Mouse (Mus musculus): ENCODE data around the gene Ipo9.

Gene Ipo9

DNA sequence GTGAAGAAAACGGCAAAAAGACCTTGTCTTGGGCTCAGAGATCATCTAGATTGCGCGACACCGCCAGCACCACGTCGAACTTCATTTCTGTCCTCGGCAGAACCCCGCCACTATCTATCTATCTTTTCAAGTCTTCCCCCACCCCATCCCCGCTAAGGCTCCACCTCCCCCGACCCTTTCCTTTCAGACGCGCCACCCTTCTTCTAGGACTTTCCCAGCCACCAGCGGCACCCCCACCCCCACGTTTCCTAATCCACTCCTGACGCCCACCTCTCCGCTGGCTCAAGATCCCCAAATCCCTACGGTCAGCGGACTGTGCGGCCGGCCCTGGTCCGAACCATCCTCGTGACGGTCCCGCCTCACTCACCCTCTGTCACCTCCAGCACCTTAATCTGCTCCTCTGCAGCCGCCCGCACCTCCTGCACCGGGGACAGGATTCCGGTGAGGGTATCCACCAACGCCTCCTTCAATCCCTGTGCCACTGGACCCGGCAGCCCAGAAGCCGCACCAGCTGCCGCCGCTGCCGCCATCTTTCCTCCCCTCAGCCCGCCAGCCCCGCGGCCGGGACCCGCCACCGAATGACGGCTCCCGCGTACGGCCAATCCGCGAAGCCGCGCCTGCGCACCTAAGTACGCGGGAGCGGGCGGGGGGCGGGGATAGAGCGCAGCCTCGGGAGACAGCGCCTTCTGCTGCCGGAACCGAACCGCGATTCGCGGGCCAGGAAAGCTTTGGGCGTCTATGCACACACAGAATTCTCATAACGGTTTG is at the start of gene Ipo9:
Gene Ipo9, minus strand, starts transcription at position 599 of the 768 bp plus-strand sequence.
- DNase-seq: peak; percentile 91

DNA sequence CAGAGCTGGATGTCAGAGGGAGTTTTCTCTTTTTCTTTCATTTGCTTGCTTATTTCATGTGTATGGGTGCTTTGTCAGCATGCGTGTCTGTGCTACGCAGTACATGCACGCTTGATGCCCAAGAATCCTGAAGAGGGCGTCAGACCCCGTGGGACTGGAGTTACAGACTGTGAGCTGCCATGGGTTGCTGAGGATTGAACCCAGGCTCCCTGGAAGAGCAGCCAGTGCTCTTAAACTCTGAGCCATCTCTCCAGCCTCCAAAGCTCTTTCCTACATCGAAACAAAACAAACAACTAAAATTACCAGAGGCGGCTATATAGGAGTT is 45.2 kb upstream of the Ipo9 start:
- no peak for DNase-seq

DNA sequence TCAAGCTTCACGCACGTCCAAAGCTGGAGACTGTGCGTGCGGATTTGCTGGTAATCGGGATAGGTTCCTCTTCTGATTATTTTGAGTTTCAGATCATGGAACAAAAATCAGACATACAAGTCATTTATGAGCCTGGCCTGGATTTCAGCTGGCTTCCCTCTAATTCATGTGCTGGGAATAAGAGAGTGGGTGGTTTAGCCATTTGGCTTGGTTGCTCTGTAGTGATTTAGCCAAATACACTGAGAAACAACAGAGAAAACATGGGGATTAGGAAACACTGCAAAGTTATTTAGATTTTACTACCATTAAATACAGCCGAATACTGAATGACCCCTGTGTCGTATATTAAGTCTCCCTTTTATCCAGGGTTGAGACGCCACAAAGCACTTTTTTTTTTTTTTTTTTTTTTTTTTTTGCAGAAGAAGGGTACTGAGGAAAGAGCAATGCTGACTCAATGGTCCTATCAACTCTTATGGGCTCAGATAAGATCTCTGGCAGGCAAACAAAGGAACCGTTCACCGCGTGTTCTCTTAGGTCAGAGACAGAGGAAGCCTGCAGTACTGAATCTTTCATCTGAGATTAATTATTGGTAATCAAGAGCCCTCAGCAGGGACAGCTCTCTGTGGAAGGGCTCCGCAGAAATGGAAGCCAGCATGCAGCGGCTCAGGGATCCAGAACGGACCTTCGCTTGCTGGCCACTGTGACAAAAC is 44.7 kb upstream of the Ipo9 start:
- no peak for DNase-seq

DNA sequence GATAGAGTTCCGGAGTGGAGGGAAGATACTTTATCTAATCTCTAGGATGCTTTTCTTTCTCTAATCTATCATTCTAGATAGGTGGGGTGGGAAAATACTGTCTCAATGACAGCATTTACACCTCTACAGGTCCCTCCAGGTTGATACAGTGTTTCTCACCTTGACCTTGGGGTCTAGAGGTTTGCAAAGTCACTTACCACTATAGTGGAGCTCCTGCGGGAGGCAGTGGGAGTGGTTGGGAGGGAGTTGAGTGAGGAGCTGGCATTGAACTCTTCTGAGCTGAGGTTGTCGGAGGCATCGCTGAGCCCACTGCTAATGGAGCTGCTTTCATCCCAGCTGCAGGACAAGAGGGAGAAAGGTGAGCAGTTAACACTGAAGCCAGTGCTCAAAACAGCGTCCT is 42.2 kb upstream of the Ipo9 start:
- no peak for DNase-seq

DNA sequence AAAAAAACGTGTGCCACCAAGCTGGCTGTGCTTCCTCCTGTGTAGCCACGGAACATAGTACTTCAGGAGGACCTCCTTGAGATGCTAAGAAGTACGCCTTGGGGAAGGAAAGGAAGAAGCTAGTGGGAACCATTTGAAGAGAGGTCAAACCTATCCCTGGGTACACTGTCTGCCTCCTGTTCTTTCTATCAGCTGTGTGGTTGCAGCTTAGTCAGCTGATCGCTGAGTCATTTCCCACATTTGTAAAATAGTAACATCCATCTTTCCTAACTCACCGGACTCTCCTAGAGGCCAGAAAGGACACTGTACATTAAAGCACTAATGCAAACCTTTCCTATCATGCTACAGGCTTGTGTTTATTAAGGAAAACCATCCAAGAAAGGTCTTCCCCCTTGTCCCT is 41.4 kb upstream of the Ipo9 start:
- no peak for DNase-seq

DNA sequence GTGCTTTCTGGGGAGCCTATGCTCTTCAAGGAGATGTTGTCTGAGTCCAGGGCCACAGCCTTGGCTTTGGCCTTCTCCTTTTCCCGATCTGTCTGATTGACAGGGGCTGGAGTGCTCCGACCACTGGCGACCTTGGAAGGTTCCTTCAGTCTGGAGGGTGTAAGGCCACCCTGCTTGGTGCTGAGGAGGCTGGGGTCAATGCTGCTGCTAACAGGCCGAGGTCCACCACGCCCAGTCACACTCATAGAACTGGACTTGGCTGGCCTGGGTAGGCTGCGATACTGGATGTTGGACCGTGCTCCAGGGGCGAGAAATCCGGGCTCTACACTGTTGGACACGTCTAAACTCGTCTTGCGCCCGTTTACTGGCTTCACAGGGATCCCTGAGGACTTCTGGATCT is 40.2 kb upstream of the Ipo9 start:
- DNase-seq: no peak

DNA sequence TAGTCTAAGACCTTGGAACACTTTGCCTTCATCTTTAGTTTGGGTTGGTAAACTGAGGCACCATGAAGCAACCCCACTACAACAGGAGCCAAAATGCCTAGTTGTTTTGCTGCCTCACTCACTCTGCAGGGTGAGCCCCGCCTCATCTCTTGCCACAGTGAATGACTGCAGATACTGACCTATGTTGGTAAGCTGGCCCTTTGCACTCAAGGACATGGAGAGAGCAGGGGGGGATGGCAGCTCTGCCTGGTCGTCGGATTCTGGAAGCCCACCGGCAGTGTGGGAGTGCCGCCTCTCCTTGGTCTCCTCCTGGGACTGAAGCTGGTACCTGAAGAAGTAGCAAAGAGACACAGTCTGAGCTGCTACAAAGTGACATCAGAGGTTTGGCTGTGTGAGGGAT is 37.2 kb upstream of the Ipo9 start:
- no peak for DNase-seq

DNA sequence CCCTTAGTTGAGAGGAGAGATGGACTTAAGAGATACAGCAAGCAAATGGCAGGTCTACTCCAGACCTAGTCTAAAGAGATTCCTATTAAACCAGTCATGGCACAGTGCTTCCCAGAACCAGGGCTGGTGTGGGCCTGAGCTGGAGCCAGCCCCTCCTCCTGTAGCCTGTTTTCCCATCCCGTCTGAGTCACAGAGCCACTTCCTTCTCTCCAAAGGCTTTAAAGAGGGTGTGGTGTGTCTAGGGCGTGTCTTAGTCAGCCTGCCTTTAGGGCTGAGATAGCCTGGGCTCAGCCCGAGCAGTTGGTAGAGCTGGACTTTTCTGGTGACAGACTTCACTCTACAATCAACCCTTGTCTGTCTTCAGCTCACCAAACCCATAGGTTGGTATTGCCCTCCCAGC is 36.6 kb upstream of the Ipo9 start:
- no peak for DNase-seq

DNA sequence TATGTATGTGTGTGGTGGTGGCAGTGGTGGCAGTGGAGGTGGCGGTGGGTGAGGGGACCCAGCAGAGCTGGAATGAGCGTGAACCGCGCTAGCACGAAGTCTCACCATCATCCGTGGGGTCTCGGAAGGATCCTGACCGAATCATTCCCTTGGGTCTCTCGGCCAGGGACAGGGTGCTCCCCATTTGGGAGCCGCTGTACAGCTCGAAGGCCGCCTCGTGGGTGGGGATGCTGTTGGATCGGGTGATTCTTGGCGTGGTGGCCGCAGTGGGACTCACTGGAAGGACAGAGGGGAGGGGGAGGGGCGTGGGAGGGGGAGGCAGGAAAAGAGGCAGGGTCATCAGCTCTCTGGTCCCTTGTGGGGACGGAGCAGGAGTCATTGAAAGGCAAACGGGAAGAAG is 35.4 kb upstream of the Ipo9 start:
- DNase-seq: no peak

DNA sequence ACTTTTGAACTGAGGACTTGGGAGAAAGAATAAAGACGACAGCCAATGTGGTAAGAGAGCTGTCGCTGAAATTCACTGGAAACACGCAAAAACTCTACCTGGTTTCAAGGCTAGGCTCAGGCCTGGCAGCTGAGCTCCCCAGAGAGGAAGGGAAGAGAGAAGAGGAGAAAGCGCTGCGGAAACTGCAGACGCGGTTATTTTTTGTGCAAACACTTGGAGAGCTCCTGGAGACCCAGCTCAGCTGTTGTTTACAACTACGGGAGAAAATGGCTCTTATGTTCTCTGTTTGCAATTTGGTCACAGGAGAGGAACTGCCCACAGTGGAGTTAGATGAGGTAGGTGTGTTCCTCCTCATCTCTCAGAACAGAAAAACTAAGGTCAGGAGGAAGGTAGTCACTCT is 32.4 kb upstream of the Ipo9 start:
- no peak for DNase-seq

DNA sequence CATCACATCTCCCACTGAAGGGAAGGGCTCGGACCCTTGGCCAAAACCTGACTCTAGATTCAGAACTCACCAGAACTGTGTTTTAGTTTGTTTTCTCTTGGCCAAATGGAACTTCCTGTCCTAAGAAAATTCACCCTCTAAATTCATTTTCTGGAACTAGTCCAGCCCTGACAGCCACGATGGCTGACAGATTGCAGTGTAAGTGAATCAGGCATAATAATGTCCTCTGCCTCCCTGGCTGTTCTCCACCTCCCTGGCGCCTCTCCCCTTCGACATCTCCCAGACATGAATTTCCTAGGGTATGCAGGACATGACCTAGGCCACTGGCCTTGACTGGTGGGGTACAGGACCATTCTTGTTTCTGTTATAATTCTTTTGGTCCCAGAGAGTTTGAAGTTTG is 32.0 kb upstream of the Ipo9 start:
- no peak for DNase-seq

DNA sequence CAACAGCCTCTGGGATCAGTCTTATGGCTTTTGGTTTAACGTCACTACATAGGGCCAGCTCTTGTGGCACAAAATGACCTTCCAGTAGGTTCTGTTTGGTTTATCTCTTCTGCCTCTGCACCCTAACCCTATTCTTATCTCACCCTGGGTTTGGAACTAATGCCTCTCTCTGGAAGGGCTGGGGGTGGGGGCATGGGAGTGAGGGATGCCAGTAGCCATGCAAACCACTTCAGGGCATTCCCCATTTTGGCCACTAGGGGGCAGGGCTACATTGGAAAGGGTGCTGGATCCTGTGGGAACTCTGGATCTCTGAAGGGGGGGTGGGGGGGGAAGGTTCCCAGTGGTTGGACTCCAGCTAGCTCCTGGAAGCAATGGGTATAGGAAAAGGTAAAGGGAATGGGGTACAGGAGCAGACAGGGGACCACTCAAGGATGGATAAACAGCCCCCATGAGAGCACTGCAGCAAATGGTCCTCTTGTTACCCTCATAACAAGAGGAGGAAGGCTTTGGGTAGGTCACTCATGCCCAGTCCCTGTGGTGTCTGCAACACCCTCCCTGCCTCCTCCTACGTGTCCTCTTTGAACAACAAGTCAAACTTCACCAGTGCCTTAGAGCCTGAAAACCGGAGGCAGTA is 30.9 kb upstream of the Ipo9 start:
- peak; percentile 65 for DNase-seq

DNA sequence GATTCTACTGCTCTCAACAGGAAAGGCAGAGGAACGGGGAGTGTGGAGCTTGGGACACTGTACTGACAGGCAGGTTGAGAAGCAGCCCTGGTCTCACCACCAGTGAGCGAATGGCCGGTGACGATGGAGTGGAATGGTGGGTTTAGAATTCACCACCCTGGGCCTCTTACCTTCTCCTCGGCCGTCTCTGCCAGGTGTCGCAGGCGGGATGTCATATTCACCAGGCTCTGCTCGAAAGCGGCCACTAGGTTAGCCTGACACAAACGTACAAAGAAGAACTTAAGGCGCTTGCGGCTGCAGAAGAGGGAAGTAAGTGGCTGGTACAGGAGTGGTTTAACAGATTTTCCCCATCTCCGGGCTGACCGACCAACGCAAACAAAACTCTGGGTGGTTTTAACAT is 30.2 kb upstream of the Ipo9 start:
- DNase-seq: no peak

DNA sequence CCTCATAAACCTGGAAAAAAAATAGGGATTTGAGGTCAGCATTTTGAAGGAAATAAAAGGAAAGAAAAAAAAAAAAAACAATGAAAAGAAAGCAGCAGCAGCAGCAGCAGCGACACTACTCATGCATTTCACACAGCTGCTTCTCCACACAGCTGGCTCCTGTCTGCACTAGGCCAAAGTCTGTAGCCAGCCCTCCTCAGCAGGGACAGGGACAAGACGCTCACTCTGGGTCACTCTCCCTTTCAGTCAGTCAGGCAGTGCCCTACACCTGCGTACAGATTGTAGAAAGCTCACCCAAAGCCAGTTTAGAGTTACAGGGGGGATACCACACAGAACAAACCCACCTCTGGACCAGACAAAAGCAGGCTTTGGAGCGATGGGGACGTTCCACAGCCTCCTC is 27.6 kb upstream of the Ipo9 start:
- no peak for DNase-seq

DNA sequence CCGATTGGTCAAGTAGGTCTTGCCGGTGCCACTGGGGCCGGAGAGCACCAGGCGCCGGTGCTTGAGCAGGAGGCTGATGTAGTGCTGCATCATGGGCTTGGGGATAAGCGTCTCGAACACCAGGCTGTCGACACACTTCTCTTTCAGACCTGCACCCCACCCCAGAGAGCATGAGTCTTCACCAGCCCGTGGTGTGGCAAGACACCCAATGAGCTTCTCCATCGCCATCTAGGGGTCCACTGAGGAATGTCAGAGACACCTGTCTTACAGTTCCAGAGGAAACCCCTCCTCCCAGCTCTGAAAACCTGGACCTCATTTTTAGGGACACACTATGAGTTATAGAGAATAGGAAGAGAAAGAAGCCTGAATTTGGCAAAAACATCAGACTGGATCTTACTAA is 22.0 kb upstream of the Ipo9 start:
- DNase-seq: peak; percentile 36

DNA sequence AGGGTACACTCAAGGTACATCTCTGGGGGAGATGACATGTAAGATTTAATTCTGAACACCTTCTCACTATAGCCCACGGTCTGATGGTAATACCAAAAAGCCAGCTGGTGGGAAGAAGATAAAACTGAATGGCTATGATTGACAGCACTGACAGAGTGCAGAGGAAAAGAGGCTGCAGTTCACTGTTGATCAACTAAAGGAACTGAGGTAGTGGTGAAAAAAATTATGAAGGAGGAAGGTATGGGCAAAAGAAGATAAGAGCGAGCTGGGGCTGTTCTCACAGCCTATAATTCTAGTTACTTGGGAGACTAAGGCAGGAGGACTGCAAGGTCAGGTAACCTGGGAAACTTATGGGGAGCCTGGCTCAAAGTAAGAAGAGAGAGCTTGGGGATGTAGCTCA is 21.1 kb upstream of the Ipo9 start:
- DNase-seq: no peak

DNA sequence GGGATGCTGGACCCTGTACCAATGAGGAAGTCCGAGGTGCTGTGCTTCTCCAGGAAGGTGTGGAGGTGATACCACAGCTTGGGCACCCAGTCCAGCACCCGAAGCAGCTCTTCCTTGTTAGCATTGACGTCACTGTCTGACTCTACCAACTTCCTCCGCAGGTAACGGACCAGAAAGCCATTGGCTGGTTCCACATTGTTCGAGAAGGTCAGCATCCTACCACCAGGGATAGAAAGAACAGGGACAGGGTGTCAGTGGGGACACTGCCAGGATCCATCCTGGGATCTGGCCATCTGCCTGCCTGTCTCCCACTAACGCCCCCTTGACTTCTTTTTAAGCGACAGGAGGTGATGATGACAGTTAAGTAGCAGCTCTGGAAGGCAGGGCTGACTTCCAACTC is 19.6 kb upstream of the Ipo9 start:
- no peak for DNase-seq

DNA sequence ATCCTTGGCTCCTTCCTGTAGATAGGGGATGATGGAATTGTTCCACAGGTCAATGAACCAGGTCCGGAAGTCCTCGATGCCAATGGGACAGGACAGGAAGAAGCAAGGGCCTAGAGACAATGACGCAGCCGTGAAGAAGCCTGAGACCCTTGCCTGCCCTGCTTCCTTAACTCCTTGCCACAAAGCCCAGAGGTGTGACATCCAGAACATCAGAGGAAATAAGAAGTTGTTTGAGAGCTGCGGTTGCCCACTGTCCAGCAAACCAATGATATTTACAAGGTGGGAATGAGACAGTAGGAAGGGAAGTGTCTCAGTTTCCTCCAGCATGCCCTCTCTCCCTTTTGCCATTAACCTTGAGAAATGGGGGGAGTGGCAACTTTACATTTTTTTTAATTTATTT is 18.6 kb upstream of the Ipo9 start:
- no peak for DNase-seq

DNA sequence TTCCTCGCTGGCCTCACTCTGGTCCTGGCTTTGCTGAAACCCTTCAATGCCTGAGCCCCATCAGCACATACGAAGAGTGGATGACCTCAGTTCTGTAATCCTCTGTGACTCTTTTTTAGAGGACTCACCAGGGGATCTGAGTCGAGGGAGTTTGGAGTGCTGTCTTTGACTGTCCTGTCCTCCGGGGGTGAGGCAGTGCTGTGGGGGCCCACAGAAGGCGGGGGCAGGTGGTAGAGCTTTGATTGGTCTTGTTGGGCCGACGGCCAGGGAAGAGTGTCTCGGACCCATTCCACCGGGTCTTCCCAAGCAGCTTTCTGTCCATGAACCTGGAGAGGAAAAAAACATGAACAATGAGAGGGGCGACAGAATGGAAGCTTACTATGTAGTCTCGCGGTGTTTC is 13.2 kb upstream of the Ipo9 start:
- DNase-seq: no peak

DNA sequence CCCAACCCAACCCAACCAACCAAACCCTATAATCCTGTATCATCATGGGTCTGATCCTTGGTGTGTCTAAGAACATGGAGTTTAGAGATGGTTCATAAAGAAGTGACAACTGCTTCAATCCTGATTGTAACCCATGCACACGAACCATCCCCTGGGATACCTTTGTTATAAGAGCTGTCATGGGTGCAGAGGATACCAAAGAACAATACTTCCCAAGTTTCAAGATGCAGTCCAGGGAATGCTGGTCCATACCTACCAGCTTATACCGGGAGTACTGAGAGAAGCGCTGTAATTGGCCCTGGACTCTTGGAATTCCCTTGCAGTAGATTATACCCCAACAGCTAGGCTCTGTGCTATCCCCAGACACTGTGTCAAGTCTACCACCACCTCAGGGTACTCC is 11.6 kb upstream of the Ipo9 start:
- no peak for DNase-seq

DNA sequence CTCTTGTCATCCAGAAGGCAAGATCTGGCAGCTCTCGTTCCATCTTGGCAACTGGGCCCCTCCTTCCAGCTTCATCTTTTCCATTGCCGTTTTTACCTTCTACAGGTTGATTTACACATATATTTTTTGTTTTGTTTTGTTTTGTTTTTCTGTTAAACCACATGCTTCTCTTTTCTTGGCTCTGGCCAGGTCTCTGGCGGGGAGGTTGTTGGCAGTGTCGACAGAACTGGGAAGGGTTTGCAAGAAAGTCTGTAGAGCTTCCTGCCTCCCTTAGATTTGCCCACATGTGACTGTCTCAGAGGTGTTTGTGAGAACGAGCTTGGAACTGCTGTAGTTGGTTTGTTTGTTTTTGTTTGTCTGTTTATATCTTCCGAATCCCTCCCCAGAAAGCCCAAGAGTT is 10.7 kb upstream of the Ipo9 start:
- DNase-seq: no peak

DNA sequence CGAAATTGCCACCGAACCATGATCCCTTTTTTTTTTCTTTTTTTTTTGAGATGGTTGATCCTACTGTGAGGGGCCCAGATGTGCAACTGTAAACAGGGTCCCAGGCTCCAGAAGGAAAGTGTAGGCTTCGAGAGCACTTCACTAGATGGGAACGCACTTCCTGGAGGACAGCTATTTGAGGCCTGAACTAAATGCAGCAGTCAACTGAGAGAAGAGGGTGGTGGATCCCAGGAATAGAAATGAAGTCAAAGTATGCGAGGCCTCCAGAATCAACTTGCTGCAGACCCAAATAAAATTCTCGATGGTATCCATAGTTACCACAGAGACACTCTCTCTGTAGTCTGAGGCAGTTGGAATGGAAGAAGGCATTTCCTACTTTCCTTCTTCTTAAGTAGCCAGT is 8.5 kb upstream of the Ipo9 start:
- no peak for DNase-seq

DNA sequence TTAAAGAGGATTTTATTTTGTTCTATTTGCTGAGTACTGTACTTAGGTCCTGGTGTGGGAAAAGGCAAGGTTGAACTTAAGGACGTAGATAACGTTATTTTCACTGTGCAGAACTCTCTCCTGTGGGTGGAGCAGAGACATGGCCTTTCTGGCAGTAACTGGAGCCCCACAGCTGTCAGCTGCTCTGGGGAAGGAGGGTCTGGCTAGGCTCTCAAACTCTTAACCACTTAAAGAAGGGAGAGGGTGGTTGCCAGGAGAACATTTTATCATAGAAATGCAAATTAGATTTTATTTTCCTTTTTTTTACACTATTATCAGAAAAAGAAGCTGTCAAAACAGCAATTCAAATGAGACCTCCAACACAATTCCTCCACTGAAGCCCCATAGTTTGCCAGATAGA is 5.5 kb upstream of the Ipo9 start:
- DNase-seq: no peak

DNA sequence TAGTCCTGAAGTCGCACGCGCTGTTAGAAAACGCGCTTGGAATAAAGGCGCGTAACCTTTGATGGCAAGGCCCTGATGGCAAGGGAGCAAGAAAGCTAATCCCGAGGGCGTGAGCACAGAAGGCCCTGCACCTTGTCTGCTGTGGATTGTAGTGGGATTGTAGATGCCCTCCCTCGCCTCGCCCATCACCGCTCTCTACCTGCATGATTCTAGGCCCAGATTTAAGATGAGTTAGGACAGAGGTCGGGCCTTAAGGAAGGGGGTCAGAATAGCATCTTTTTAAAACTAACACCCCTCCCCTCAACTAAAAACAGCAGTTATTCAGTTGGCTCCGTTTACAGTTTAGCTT is 344 bp upstream of the Ipo9 start:
- DNase-seq: no peak

DNA sequence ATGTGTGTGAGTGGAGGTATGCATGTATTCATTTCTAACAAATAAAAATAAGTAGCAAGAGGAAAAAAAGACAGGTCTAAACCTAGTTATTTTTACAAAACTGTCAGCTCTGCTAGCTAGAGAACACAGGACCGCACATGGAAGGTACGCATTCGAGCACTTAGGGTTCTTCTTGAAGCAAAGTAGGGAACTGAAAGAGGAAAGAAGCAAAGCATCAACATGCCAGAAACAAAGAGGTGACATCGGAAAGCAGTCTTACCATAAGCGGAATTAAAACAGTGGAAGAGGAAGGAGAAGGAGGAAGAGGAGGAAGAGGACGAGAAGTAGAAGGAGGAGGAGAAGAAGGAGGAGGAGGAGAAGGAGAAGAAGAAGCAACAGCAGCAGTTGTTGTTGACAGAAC is 2.9 kb downstream of the Ipo9 start:
- DNase-seq: no peak

All from liver (tissue).